Mouse (Mus musculus) skeletal muscle tissue, adult 2 months (tissue): Measurements from ENCODE around the gene Aldh1a2.

Source experiments
- DNase-seq: peaks from one replicate; pipeline ENCODE4 v3.0.0-alpha.2; 2012; ENCODE audit warnings: low read depth, low spot score

Gene Aldh1a2

GRCm38 (mm10) chr9:71216036-71216995, 727 bp downstream of the Aldh1a2 start:
- no peak for DNase-seq

- DNase-seq: no peak
Observed at GRCm38 (mm10) chr9:71216996-71217792, 1.6 kb downstream of the Aldh1a2 start.

GRCm38 (mm10) chr9:71217793-71218095, 2.2 kb downstream of the Aldh1a2 start:
- no peak for DNase-seq

DNA sequence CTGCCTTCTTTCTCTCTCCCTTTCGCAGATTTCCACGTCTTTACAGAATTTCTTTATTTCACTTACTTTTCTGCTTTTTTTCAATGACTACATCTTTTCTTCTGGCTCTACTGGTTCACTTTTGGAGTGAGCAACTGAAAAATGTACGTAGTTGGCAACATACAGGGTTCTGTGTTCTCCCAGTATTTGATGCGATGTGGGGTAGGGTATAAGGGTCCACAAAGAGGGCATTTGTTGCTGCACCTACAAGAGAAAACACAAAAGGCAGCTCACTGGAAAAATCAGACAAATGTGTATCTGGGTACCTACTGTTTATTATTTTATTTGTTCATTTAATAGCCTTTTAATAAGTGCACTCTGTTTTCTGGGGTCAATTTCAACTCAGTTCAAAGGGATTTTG, 3.6 kb downstream of the Aldh1a2 start:
- no peak for DNase-seq

- DNase-seq: no peak
Observed at GRCm38 (mm10) chr9:71220401-71220800, 4.8 kb downstream of the Aldh1a2 start.

DNA sequence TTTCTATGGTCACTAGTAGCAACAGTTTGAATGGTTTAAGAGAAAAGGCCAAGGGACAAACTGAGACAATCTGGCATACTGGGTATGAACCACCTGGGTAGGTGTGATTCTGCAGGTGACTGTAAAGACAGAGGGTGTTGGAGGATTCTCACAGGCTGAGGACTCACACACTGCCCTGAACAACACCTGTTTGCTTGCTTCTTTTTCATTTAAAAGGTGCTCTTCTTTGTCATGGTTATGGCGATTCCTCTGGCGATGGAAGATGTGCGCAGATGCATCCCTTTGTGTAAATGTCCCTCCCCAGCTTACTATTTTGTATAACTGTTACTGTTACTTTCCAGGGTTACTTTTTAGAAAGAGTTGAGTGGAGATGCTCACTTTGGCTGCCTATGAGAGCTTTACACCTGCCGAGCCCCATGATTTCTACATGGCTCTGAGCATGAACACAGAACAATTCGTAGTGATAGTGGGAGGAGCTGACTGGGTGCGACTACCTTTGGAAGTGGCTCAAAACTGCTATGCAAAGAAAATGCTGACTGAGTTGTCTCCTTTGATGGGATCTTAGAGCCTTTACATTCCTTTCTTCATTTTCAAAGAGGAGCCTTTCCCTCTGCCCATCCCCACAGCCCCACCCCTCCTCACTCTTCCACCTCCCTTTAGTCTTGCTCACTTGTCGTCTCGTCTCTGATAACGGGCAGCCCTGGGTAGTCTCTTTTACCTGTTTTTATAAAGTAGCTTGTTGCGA, 11.8 kb downstream of the Aldh1a2 start:
- DNase-seq: no peak

DNA sequence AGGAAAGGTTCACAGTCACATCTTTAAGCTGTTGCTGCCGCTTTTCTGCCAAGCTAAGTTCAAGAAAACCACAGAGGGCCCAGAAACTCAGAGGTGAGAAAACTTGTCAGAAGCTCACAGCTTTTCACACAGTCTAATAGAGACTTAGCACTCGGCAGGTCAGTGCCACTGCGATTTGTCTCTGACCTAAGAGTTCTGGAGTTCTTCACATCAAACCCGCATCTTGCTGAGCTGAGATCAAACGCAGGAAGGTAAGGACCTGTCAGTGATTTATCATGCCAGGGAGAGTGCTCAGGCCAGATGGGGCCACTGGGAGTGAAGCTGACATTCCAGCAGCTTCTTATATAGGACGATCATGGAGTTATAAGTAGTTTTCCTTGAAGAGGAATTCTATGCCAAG, 14.4 kb downstream of the Aldh1a2 start:
- DNase-seq: no peak

DNA sequence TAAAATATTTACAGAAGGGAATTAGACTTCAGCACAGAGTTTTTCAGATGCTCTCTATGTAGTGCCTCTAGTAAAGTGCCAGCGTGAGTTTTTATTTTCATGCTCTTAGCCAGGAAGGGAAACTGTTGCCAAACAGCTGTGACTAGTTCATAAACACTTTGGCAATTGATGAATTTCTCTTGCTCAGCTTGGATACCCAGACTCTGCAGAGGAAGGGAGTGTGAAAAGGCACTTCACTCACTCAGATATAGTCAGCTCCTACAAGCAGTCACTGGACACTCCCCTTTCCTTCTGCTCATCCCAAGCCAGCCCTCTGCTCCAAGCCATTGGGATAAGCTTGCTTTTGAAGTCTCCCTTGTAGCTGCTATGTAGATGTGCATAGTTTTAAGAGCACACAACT, 21.0 kb downstream of the Aldh1a2 start:
- no peak for DNase-seq

DNA sequence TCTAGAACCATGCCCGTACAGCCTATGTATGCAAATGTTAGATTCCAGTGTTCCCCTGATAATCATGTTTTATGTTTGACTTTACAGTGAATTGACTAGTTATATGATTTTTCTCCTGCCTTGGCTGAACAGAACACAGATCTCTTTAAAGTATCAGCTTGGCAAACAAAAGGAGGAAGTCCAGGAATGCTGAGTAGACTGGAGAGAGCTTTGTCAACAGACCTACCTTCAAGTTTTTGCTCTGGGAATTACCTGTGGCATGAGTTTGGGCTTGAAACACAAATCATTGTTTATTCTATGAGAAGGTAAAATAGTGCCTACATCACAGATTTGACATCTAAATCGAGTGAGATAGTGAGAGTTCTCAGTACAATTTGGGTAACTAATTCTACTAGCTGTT, 24.3 kb downstream of the Aldh1a2 start:
- no peak for DNase-seq

DNA sequence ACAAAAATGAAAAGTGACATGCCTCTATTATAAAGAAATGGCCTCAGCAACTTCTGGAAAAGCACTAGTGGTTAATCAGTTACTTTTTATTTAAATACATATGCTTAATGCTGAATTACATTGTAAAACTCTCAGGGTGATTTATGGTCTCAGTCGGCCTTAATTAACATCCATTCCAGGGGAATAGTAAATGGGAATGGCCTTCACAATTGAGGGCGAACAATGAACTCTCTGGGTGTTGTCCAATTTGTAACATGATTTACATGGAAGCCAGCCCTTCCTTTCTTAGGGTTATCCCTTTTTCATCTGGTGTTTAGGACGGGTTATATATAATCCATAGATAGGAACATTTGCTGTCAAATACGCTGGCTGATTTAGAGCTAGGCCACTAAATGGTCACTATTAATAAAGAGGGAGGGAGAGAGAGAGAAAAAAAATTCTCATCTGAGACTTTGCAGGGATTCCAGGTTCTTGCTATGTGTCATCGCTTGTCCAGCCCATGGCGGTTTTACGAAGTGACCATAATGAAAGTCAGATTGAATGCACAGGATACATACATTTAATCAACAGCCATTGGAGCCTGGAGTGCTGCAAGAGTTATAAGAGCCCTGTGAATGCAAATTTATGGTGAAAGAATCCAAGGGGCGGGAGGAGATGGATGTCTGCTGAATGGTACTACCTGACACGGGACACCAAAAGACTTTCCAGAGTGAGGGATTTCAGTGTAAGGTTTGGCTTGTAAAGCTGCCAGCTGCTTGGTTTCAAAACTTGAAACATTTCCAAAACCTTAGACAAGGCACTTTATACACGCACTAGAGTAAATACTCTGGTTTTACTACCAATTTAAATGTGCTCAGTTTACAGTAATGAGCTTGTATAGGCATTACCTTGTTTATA, 26.2 kb downstream of the Aldh1a2 start:
- DNase-seq: no peak

- no peak for DNase-seq
Observed at GRCm38 (mm10) chr9:71242412-71242781, 26.8 kb downstream of the Aldh1a2 start.

- no peak for DNase-seq
Observed at GRCm38 (mm10) chr9:71254380-71254779, 38.8 kb downstream of the Aldh1a2 start.

GRCm38 (mm10) chr9:71262711-71263110, 47.1 kb downstream of the Aldh1a2 start:
- DNase-seq: no peak

- DNase-seq: no peak
Observed at GRCm38 (mm10) chr9:71269711-71270110, 54.1 kb downstream of the Aldh1a2 start.

- DNase-seq: no peak
Observed at GRCm38 (mm10) chr9:71270205-71270604, 54.6 kb downstream of the Aldh1a2 start.

DNA sequence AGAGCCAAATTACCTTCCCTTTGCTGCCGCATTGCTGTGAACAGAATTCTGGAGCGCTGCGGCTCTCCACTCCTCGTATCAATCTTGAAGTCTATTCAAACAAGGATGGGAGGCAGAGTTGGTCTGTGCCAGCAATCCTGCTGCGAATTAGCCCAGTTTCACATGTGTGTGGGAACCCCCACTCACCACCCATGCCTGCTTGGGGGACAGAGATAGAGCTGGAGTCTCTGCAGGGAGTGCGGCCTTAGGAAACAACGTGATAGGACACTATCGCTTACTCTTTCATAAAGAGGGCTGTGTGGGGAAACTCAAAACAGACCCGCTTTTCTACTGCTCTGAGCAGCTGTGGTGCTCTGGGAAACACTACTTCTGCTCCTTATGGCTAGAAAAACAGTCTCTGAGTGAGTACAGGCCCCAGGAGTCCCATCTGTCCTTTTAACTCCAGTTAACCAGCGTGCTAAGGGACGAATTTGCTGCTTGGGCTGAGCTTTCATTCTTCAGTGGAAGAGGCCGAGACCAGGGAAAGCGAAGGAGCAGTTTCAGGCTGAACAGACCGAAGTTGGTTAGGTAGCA, 60.6 kb downstream of the Aldh1a2 start:
- DNase-seq: no peak

GRCm38 (mm10) chr9:71278741-71279140, 63.2 kb downstream of the Aldh1a2 start:
- no peak for DNase-seq

DNA sequence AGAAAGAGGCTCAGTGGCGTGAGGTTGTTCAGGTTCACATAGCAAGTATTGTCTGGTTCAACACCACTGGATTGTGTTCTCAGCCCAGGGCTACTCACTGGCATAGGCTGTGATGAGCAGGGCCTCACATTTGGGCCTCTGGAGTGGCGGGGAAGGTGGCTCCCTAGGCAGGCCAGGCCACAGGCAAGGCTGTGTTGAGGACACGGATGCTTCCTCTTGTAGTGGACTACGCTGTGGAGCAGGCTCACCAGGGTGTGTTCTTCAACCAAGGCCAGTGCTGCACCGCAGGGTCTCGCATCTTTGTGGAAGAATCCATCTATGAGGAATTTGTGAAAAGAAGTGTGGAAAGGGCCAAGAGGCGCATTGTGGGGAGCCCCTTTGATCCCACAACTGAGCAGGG, 67.6 kb downstream of the Aldh1a2 start:
- no peak for DNase-seq

DNA sequence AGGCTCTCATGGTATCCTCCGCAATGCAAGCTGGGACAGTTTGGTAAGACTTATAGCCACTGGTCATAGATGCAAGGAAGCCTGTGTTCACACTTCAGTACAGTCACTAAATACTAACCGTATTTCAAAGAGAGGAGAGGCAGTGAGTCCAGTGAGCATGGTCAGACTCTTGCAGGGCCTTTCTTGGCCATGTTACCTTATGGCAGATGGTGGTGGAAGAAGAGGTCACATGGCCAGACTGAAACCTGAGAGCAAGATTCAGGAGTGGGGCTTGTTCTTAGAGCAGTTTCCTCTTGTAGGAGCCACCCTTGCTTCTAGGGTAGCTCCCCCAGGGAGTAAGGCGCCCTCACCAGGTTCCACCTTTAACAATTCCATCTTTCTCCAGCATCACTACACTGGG, 69.6 kb downstream of the Aldh1a2 start:
- no peak for DNase-seq

- DNase-seq: no peak
Observed at GRCm38 (mm10) chr9:71286420-71286819, 70.8 kb downstream of the Aldh1a2 start.

GRCm38 (mm10) chr9:71288738-71289137, 73.1 kb downstream of the Aldh1a2 start:
- DNase-seq: no peak
